Comparison of ENCODE assay signal across 11 mouse cellular contexts in the genomic region with DNA sequence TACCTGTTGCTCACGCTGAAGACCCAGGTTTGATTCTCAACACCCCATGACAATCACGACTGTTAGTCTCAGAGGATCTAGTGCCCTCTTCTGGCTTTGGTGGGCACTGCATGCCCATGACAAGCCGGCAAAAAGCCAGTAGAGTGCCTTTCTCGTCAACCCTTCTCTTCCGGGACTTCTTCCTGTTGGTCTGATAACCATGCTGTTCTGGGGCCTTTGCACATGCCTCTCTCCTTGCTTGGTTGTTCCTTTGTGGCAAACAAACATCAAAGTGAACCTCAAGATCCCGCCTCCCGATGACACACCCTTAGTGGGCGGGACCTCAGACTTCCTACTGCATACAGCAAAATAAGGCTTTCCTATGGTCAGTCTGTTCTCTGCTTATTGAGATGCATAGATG. TPM values are rescaled to one million over a fixed set of nuclear protein-coding genes. Genes with fewer than 3 reads are reported as not detected.
A peak's percentile ranks its signal among the peaks of the same experiment; 100 is the strongest.
DNase-seq lines count a peak whose midpoint lies in the region; ATAC-seq and TF ChIP-seq lines count a peak whose summit lies in the region.
"Had no signal": no experiment of that assay in that cellular context is flagged by ENCODE, and none has a peak within 500 bp of the region (broad histone marks: within the 10 kb centered on the region; RNA-seq: fewer than 3 reads in every experiment).

No protein-coding gene starts in this region.

- no peaks in the 10 kb centered on the region for H3K36me3 ChIP-seq in hindbrain, embryonic 11.5 days (ENCODE audit: control insufficient read depth, insufficient read depth, low read length)
- H3K36me3 ChIP-seq in hindbrain, embryonic 14.5 days (replicated peaks; ENCODE audit: control insufficient read depth, insufficient read depth) = no peaks in the 10 kb centered on the region
- H3K36me3 ChIP-seq in small intestine, adult 2 months (ENCODE audit: control insufficient read depth, insufficient read depth, low read length) = no peaks in the 10 kb centered on the region
- no peaks in the 10 kb centered on the region for H3K36me3 ChIP-seq in heart, embryonic 11.5 days (ENCODE audit: control insufficient read depth, insufficient read depth, low read length)
- H3K36me3 ChIP-seq: kidney, embryonic 15.5 days had no signal

- no peak overlapping the region for H3K4me2 ChIP-seq in hindbrain, embryonic 11.5 days (replicated peaks; ENCODE audit: low read depth, low read length)
- H3K4me2 ChIP-seq in hindbrain, embryonic 14.5 days (replicated peaks) = no peak overlapping the region
- no peak overlapping the region for H3K4me2 ChIP-seq in heart, embryonic 11.5 days
- H3K4me2 ChIP-seq: forebrain, embryonic 13.5 days; kidney, embryonic 15.5 days had no signal

- WGBS in hindbrain, embryonic 11.5 days = 65% methylated on average over 8 of the region's 8 CpGs
- 68% methylated on average over 8 of the region's 8 CpGs for WGBS in hindbrain, embryonic 14.5 days
- 62% methylated on average over 8 of the region's 8 CpGs for WGBS in small intestine, adult 2 months
- 54% methylated on average over 8 of the region's 8 CpGs for WGBS in heart, embryonic 11.5 days (ENCODE audit: insufficient replicate concordance)

- H3K4me1 ChIP-seq in hindbrain, embryonic 11.5 days (replicated peaks; ENCODE audit: control insufficient read depth, insufficient read depth, low read length) = no peaks in the 10 kb centered on the region
- H3K4me1 ChIP-seq in hindbrain, embryonic 14.5 days (replicated peaks; ENCODE audit: control insufficient read depth, insufficient read depth, low read length) = no peaks in the 10 kb centered on the region
- peaks cover 6% of the 10 kb centered on the region for H3K4me1 ChIP-seq in small intestine, adult 2 months (ENCODE audit: control insufficient read depth, insufficient read depth, insufficient read length, low read length)
- H3K4me1 ChIP-seq in heart, embryonic 11.5 days (ENCODE audit: control insufficient read depth, insufficient read depth, low read length) = no peaks in the 10 kb centered on the region
- H3K4me1 ChIP-seq: forebrain, embryonic 13.5 days; kidney, embryonic 15.5 days had no signal

- H3K4me3 ChIP-seq in hindbrain, embryonic 11.5 days (ENCODE audit: low read depth, low read length) = no peak overlapping the region
- no peak overlapping the region for H3K4me3 ChIP-seq in hindbrain, embryonic 14.5 days (replicated peaks; ENCODE audit: low read length)
- no peak overlapping the region for H3K4me3 ChIP-seq in small intestine, adult 2 months (ENCODE audit: low read depth, low read length)
- no peak overlapping the region for H3K4me3 ChIP-seq in heart, embryonic 11.5 days (ENCODE audit: low read depth, low read length)
- H3K4me3 ChIP-seq: forebrain, embryonic 13.5 days; kidney, embryonic 15.5 days had no signal

- no peaks in the 10 kb centered on the region for H3K9me3 ChIP-seq in hindbrain, embryonic 11.5 days (ENCODE audit: control insufficient read depth, low read length)
- no peaks in the 10 kb centered on the region for H3K9me3 ChIP-seq in hindbrain, embryonic 14.5 days (ENCODE audit: control insufficient read depth, low read length)
- H3K9me3 ChIP-seq in heart, embryonic 11.5 days (replicated peaks; ENCODE audit: control insufficient read depth, low read length) = no peaks in the 10 kb centered on the region
- H3K9me3 ChIP-seq: forebrain, embryonic 13.5 days; kidney, embryonic 15.5 days had no signal

- H3K27ac ChIP-seq in hindbrain, embryonic 11.5 days (ENCODE audit: low read depth, low read length) = no peak overlapping the region
- no peak overlapping the region for H3K27ac ChIP-seq in hindbrain, embryonic 14.5 days
- no peak overlapping the region for H3K27ac ChIP-seq in small intestine, adult 2 months (ENCODE audit: insufficient read depth, low read depth, low read length)
- no peak overlapping the region for H3K27ac ChIP-seq in heart, embryonic 11.5 days (ENCODE audit: low read depth, low read length)
- H3K27ac ChIP-seq: forebrain, embryonic 13.5 days; kidney, embryonic 15.5 days had no signal

- no peak for TF ChIP-seq POLR2A in small intestine, adult 2 months (IDR thresholded peaks at IDR 0.05; ENCODE audit: low read depth, low read length)

- H3K9ac ChIP-seq in hindbrain, embryonic 11.5 days (ENCODE audit: low read depth, low read length) = no peak overlapping the region
- H3K9ac ChIP-seq in hindbrain, embryonic 14.5 days = no peak overlapping the region
- H3K9ac ChIP-seq in heart, embryonic 11.5 days (ENCODE audit: low read depth, low read length) = no peak overlapping the region
- H3K9ac ChIP-seq: forebrain, embryonic 13.5 days; kidney, embryonic 15.5 days had no signal

- no peak for ATAC-seq in hindbrain, embryonic 11.5 days (ENCODE audit: low FRiP score)
- no peak for ATAC-seq in hindbrain, embryonic 14.5 days (ENCODE audit: low FRiP score)
- peak; percentile 63 for ATAC-seq in erythroid progenitor cell, adult 5-6 weeks (replicated peaks; ENCODE audit: low FRiP score, poor library complexity, severe bottlenecking)
- no peak for ATAC-seq in heart, embryonic 11.5 days (replicated peaks; ENCODE audit: insufficient number of reproducible peaks, low FRiP score, low TSS enrichment)

- H3K27me3 ChIP-seq in hindbrain, embryonic 11.5 days (ENCODE audit: control insufficient read depth, insufficient read depth, low read length) = no peaks in the 10 kb centered on the region
- H3K27me3 ChIP-seq in hindbrain, embryonic 14.5 days (ENCODE audit: control insufficient read depth, insufficient read depth, low read length) = no peaks in the 10 kb centered on the region
- no peaks in the 10 kb centered on the region for H3K27me3 ChIP-seq in small intestine, adult 2 months (ENCODE audit: control insufficient read depth, insufficient read depth, low read length)
- no peaks in the 10 kb centered on the region for H3K27me3 ChIP-seq in heart, embryonic 11.5 days (ENCODE audit: control insufficient read depth, insufficient read depth, low read length)
- H3K27me3 ChIP-seq: forebrain, embryonic 13.5 days; kidney, embryonic 15.5 days had no signal

- peak; percentile 52; the same call in 1 of the 2 replicates for TF ChIP-seq CTCF in small intestine, adult 2 months (IDR thresholded peaks at IDR 0.05; ENCODE audit: extremely low read depth, insufficient read length, insufficient replicate concordance, low read depth, low read length)

- peak; percentile 41 for DNase-seq in hindbrain, embryonic 11.5 days (ENCODE audit: low spot score)
- no peak for DNase-seq in hindbrain, embryonic 14.5 days (ENCODE audit: low spot score)
- DNase-seq in CD8-positive naive resting alpha-beta T cell, adult 2 months (ENCODE audit: low read depth in 2 of 2, low spot score in 2 of 2) = peak; percentile 33 to 51
- no peak for DNase-seq in gastrocnemius, adult 18-20 months (ENCODE audit: low spot score)
- no peak for DNase-seq in layer of hippocampus, adult 9-10 months (ENCODE audit: low spot score)
- DNase-seq: adrenal gland, postnatal 25 days had no signal

RNA-seq across cellular contexts. Expression of a gene that starts 9.4 kb away (rescaled TPM):
- polyA plus RNA-seq in hindbrain, embryonic 11.5 days (2014; fragmentation: Nextera tagmentation; extraction: Ambion mirVana) = 9.5 and 11.4 TPM in 2 replicates
- polyA plus RNA-seq in hindbrain, embryonic 14.5 days (2014; fragmentation: Nextera tagmentation; extraction: Ambion mirVana) = 14.1 and 15.1 TPM in 2 replicates
- total RNA-seq in erythroid progenitor cell, adult 5-6 weeks (2015; ENCODE audit: low replicate concordance) = 2.2 and 5.4 TPM in 2 replicates
- total RNA-seq in erythroid progenitor cell, adult 5-6 weeks (2017; ENCODE audit: low replicate concordance) = 2.5 and 2.6 TPM in 2 replicates
- polyA plus RNA-seq in small intestine, adult 2 months (2012; rRNA removed) = 6.0 and 7.4 TPM in 2 replicates
- 12.1 and 14.8 TPM in 2 replicates for polyA plus RNA-seq in heart, embryonic 11.5 days (2014; fragmentation: Nextera tagmentation; extraction: Ambion mirVana)
- total RNA-seq in gastrocnemius, adult 18-20 months (2021) = 100 to 1,000 TPM; 161 to 167 TPM

RNA-seq across cellular contexts. Expression of a gene that starts 13.8 kb away (rescaled TPM):
- polyA plus RNA-seq in hindbrain, embryonic 11.5 days (2014; fragmentation: Nextera tagmentation; extraction: Ambion mirVana) = 36.1 and 51.4 TPM in 2 replicates
- polyA plus RNA-seq in hindbrain, embryonic 14.5 days (2014; fragmentation: Nextera tagmentation; extraction: Ambion mirVana) = 37.4 and 38.8 TPM in 2 replicates
- total RNA-seq in erythroid progenitor cell, adult 5-6 weeks (2015; ENCODE audit: low replicate concordance) = 69.2 and 88.4 TPM in 2 replicates
- 9.1 and 9.5 TPM in 2 replicates for total RNA-seq in erythroid progenitor cell, adult 5-6 weeks (2017; ENCODE audit: low replicate concordance)
- 71.2 and 131 TPM in 2 replicates for polyA plus RNA-seq in small intestine, adult 2 months (2012; rRNA removed)
- 21.2 and 28.6 TPM in 2 replicates for polyA plus RNA-seq in heart, embryonic 11.5 days (2014; fragmentation: Nextera tagmentation; extraction: Ambion mirVana)
- total RNA-seq in gastrocnemius, adult 18-20 months (2021) = 100 to 1,000 TPM; 147 to 178 TPM

RNA-seq across cellular contexts. Expression of a gene that starts 48.5 kb away (rescaled TPM):
- 0.12 TPM in 1 of 2 replicates, not detected in the other for polyA plus RNA-seq in hindbrain, embryonic 11.5 days (2014; fragmentation: Nextera tagmentation; extraction: Ambion mirVana)
- 0.13 and 0.29 TPM in 2 replicates for polyA plus RNA-seq in hindbrain, embryonic 14.5 days (2014; fragmentation: Nextera tagmentation; extraction: Ambion mirVana)
- not detected in 2 replicates for total RNA-seq in erythroid progenitor cell, adult 5-6 weeks (2015; ENCODE audit: low replicate concordance)
- total RNA-seq in erythroid progenitor cell, adult 5-6 weeks (2017; ENCODE audit: low replicate concordance) = not detected in 2 replicates
- 0.13 TPM in 1 of 2 replicates, not detected in the other for polyA plus RNA-seq in small intestine, adult 2 months (2012; rRNA removed)
- polyA plus RNA-seq in heart, embryonic 11.5 days (2014; fragmentation: Nextera tagmentation; extraction: Ambion mirVana) = not detected in 2 replicates
- under 1 TPM; 0.09 to 0.11 TPM for total RNA-seq in gastrocnemius, adult 18-20 months (2021)
- total RNA-seq: adrenal gland, postnatal 25 days had no signal

Comparison
In these comparisons a context has a peak if more than half of its experiments do, and no peak if none do; other contexts are left out.
1. DNase-seq: peak in hindbrain, embryonic 11.5 days (single experiment) and CD8-positive naive resting alpha-beta T cell, adult 2 months (2 of 2); none in hindbrain, embryonic 14.5 days (single experiment), gastrocnemius, adult 18-20 months (single experiment) and layer of hippocampus, adult 9-10 months (single experiment).